Mouse (Mus musculus): ENCODE results near the gene Rnf103. TPM values are rescaled to one million over a fixed set of nuclear protein-coding genes. Genes with fewer than 3 reads are reported as not detected.

Rnf103 gene
- polyA plus RNA-seq, 1 experiment from 2014 or later, result 21.7 TPM

GRCm38 (mm10) chr6:71519476-71519875 is 25.8 kb downstream of the Rnf103 start:
- ATAC-seq (ENCODE audit: insufficient number of reproducible peaks, insufficient read depth, low FRiP score, low read depth), result no peak
- 87% methylated on average over 4 of the region's 4 CpGs for WGBS
- Histone ChIP-seq H3K4me2 (ENCODE audit: low read length) (no peak overlapping the region), H3K4me1 (ENCODE audit: control insufficient read depth in 2 of 2, insufficient read depth in 2 of 2, low read length in 2 of 2) (no peaks in the 10 kb centered on the region), H3K9ac (ENCODE audit: low read length) (no peak overlapping the region), H3K9me3 (ENCODE audit: control insufficient read depth, low read length) (no peaks in the 10 kb centered on the region), H3K4me3 (ENCODE audit: control insufficient read depth in 1 of 2, insufficient read depth in 1 of 2, low read depth in 1 of 2, low read length in 2 of 2) (no peak overlapping the region), H3K36me3 (ENCODE audit: control insufficient read depth, insufficient read depth, low read length) (peaks cover 10% of the 10 kb centered on the region; the same call in 1 of the 2 replicates), H3K27me3 (ENCODE audit: control insufficient read depth, insufficient read depth, low read length) (no peaks in the 10 kb centered on the region), H3K27ac (replicated peaks in 1 of 2; ENCODE audit: control insufficient read depth in 1 of 2, insufficient read depth in 1 of 2, low read depth in 2 of 2, low read length in 2 of 2) (no peak overlapping the region)

- no peaks in the 10 kb centered on the region for H3K9me3 ChIP-seq (ENCODE audit: control insufficient read depth, low read length)
- H3K4me1 ChIP-seq (ENCODE audit: control insufficient read depth in 2 of 2, insufficient read depth in 2 of 2, low read length in 2 of 2), result no peaks in the 10 kb centered on the region
- no peak overlapping the region for H3K9ac ChIP-seq (ENCODE audit: low read length)
- WGBS, result 41% methylated on average over 3 of the region's 3 CpGs
- H3K36me3 ChIP-seq (ENCODE audit: control insufficient read depth, insufficient read depth, low read length), result no peaks in the 10 kb centered on the region
- no peak overlapping the region for H3K4me3 ChIP-seq (ENCODE audit: control insufficient read depth in 1 of 2, insufficient read depth in 1 of 2, low read depth in 1 of 2, low read length in 2 of 2)
- ATAC-seq (ENCODE audit: insufficient number of reproducible peaks, insufficient read depth, low FRiP score, low read depth), result no peak
- no peak overlapping the region for H3K4me2 ChIP-seq (ENCODE audit: low read length)
- H3K27me3 ChIP-seq (ENCODE audit: control insufficient read depth, insufficient read depth, low read length), result no peaks in the 10 kb centered on the region
- no peak overlapping the region for H3K27ac ChIP-seq (replicated peaks in 1 of 2; ENCODE audit: control insufficient read depth in 1 of 2, insufficient read depth in 1 of 2, low read depth in 2 of 2, low read length in 2 of 2)
These were observed 31.9 kb downstream of the Rnf103 start for GRCm38 (mm10) chr6:71525556-71525955.

GRCm38 (mm10) chr6:71527056-71527455 is 33.4 kb downstream of the Rnf103 start:
- Histone ChIP-seq H3K4me1 (ENCODE audit: control insufficient read depth in 2 of 2, insufficient read depth in 2 of 2, low read length in 2 of 2) (no peaks in the 10 kb centered on the region), H3K9me3 (ENCODE audit: control insufficient read depth, low read length) (no peaks in the 10 kb centered on the region), H3K36me3 (ENCODE audit: control insufficient read depth, insufficient read depth, low read length) (no peaks in the 10 kb centered on the region), H3K27ac (replicated peaks in 1 of 2; ENCODE audit: control insufficient read depth in 1 of 2, insufficient read depth in 1 of 2, low read depth in 2 of 2, low read length in 2 of 2) (no peak overlapping the region), H3K27me3 (ENCODE audit: control insufficient read depth, insufficient read depth, low read length) (no peaks in the 10 kb centered on the region), H3K4me3 (ENCODE audit: control insufficient read depth in 1 of 2, insufficient read depth in 1 of 2, low read depth in 1 of 2, low read length in 2 of 2) (no peak overlapping the region), H3K4me2 (ENCODE audit: low read length) (no peak overlapping the region), H3K9ac (ENCODE audit: low read length) (no peak overlapping the region)
- 92% methylated on average over 10 of the region's 10 CpGs for WGBS
- ATAC-seq (ENCODE audit: insufficient number of reproducible peaks, insufficient read depth, low FRiP score, low read depth), result no peak

GRCm38 (mm10) chr6:71527826-71528225 is 34.1 kb downstream of the Rnf103 start:
- no peak overlapping the region for H3K4me2 ChIP-seq (ENCODE audit: low read length)
- H3K4me3 ChIP-seq (ENCODE audit: control insufficient read depth in 1 of 2, insufficient read depth in 1 of 2, low read depth in 1 of 2, low read length in 2 of 2), result no peak overlapping the region
- no peak for ATAC-seq (ENCODE audit: insufficient number of reproducible peaks, insufficient read depth, low FRiP score, low read depth)
- no peak overlapping the region for H3K27ac ChIP-seq (replicated peaks in 1 of 2; ENCODE audit: control insufficient read depth in 1 of 2, insufficient read depth in 1 of 2, low read depth in 2 of 2, low read length in 2 of 2)
- WGBS, result 75% methylated on average over 9 of the region's 9 CpGs
- no peaks in the 10 kb centered on the region for H3K36me3 ChIP-seq (ENCODE audit: control insufficient read depth, insufficient read depth, low read length)
- no peaks in the 10 kb centered on the region for H3K4me1 ChIP-seq (ENCODE audit: control insufficient read depth in 2 of 2, insufficient read depth in 2 of 2, low read length in 2 of 2)
- H3K9me3 ChIP-seq (ENCODE audit: control insufficient read depth, low read length), result no peaks in the 10 kb centered on the region
- H3K9ac ChIP-seq (ENCODE audit: low read length), result no peak overlapping the region
- H3K27me3 ChIP-seq (ENCODE audit: control insufficient read depth, insufficient read depth, low read length), result no peaks in the 10 kb centered on the region

GRCm38 (mm10) chr6:71530176-71530575 is 36.5 kb downstream of the Rnf103 start:
- no peaks in the 10 kb centered on the region for H3K4me1 ChIP-seq (ENCODE audit: control insufficient read depth in 2 of 2, insufficient read depth in 2 of 2, low read length in 2 of 2)
- no peak for ATAC-seq (ENCODE audit: insufficient number of reproducible peaks, insufficient read depth, low FRiP score, low read depth)
- no peak overlapping the region for H3K9ac ChIP-seq (ENCODE audit: low read length)
- no peak overlapping the region for H3K4me2 ChIP-seq (ENCODE audit: low read length)
- 83% methylated on average over 8 of the region's 8 CpGs for WGBS
- no peak overlapping the region for H3K4me3 ChIP-seq (ENCODE audit: control insufficient read depth in 1 of 2, insufficient read depth in 1 of 2, low read depth in 1 of 2, low read length in 2 of 2)
- H3K36me3 ChIP-seq (ENCODE audit: control insufficient read depth, insufficient read depth, low read length), result no peaks in the 10 kb centered on the region
- H3K27me3 ChIP-seq (ENCODE audit: control insufficient read depth, insufficient read depth, low read length), result no peaks in the 10 kb centered on the region
- no peak overlapping the region for H3K27ac ChIP-seq (replicated peaks in 1 of 2; ENCODE audit: control insufficient read depth in 1 of 2, insufficient read depth in 1 of 2, low read depth in 2 of 2, low read length in 2 of 2)
- H3K9me3 ChIP-seq (ENCODE audit: control insufficient read depth, low read length), result no peaks in the 10 kb centered on the region

- H3K9ac ChIP-seq (ENCODE audit: low read length), result no peak overlapping the region
- no peak overlapping the region; a peak in 1 of 4 replicates for H3K27ac ChIP-seq (replicated peaks in 1 of 2; ENCODE audit: control insufficient read depth in 1 of 2, insufficient read depth in 1 of 2, low read depth in 2 of 2, low read length in 2 of 2)
- H3K4me3 ChIP-seq (ENCODE audit: control insufficient read depth in 1 of 2, insufficient read depth in 1 of 2, low read depth in 1 of 2, low read length in 2 of 2), result no peak overlapping the region
- H3K9me3 ChIP-seq (ENCODE audit: control insufficient read depth, low read length), result no peaks in the 10 kb centered on the region
- H3K27me3 ChIP-seq (ENCODE audit: control insufficient read depth, insufficient read depth, low read length), result no peaks in the 10 kb centered on the region
- no peaks in the 10 kb centered on the region for H3K36me3 ChIP-seq (ENCODE audit: control insufficient read depth, insufficient read depth, low read length)
- no peak for ATAC-seq (ENCODE audit: insufficient number of reproducible peaks, insufficient read depth, low FRiP score, low read depth)
- peaks cover 2 to 4% of the 10 kb centered on the region in 2 experiments; a peak in 3 of 4 replicates for H3K4me1 ChIP-seq (ENCODE audit: control insufficient read depth in 2 of 2, insufficient read depth in 2 of 2, low read length in 2 of 2)
- H3K4me2 ChIP-seq (ENCODE audit: low read length), result no peak overlapping the region
These were observed 43.6 kb downstream of the Rnf103 start for GRCm38 (mm10) chr6:71537286-71537685.

- Histone ChIP-seq H3K4me1 (ENCODE audit: control insufficient read depth in 2 of 2, insufficient read depth in 2 of 2, low read length in 2 of 2) (peaks cover 2 to 7% of the 10 kb centered on the region in 2 experiments; a peak in 3 of 4 replicates), H3K27ac (replicated peaks in 1 of 2; ENCODE audit: control insufficient read depth in 1 of 2, insufficient read depth in 1 of 2, low read depth in 2 of 2, low read length in 2 of 2) (peak within 1 kb of the TSS; percentile 100), H3K36me3 (ENCODE audit: control insufficient read depth, insufficient read depth, low read length) (peaks cover 3% of the 10 kb centered on the region; the same call in 1 of the 2 replicates), H3K4me2 (ENCODE audit: low read length) (peak within 1 kb of the TSS; percentile 75), H3K4me3 (ENCODE audit: control insufficient read depth in 1 of 2, insufficient read depth in 1 of 2, low read depth in 1 of 2, low read length in 2 of 2) (peak within 1 kb of the TSS; percentile 88 to 98), H3K27me3 (ENCODE audit: control insufficient read depth, insufficient read depth, low read length) (no peaks in the 10 kb centered on the region), H3K9ac (ENCODE audit: low read length) (peak within 1 kb of the TSS; percentile 99), H3K9me3 (ENCODE audit: control insufficient read depth, low read length) (no peaks in the 10 kb centered on the region)
- ATAC-seq (ENCODE audit: insufficient number of reproducible peaks, insufficient read depth, low FRiP score, low read depth), result peak; percentile 97
- WGBS, result under 1% methylated on average over 59 of the region's 59 CpGs
These were observed 50.2 kb downstream of the Rnf103 start, which contains the start of gene Chmp3 for GRCm38 (mm10) chr6:71543686-71544499. Chmp3 (plus strand) TSS chr6:71543797.
